Mouse (Mus musculus) E14TG2a.4 (cell line): ENCODE data around the gene Ntrk3.

Source experiments
- CTCF ChIP-seq: conservative IDR thresholded peaks from 2 replicates; pipeline ENCODE4 v1.5.1; 2014; ENCODE audit warnings: low read length
- NANOG ChIP-seq: IDR thresholded peaks from 2 replicates; pipeline ENCODE4 v1.6.1; 2014; ENCODE audit warnings: borderline replicate concordance, low read length, mixed read lengths

DNA sequence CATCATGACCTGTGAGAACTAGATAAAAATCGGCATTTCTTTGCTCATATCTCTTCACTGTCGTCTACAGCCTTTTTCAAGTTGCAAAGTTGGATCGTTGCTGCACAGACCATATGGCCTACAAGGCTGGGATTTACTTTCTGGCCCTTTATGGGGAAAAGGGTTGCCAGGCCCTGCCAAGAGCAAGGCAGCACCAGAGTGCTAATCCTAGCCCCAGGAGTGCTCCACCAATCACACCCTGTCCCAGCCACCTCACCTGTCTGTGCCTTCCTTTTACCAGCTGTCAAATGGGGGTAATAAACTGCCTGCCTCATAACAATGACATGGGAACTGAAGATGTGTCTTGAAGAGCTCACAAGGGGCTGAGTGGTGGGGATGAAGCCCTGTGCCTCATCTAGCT, 218.1 kb downstream of the Ntrk3 start:
- TF ChIP-seq CTCF (no peak), NANOG (no peak)
